Mouse (Mus musculus): ENCODE measurements around the gene Crybg1. TPM values are rescaled to one million over a fixed set of nuclear protein-coding genes. Genes with fewer than 3 reads are reported as not detected.

Crybg1 gene
- polyA plus RNA-seq, 1 experiment from 2014 or later: 0.21 TPM

GRCm38 (mm10) chr10:43918696-43919608 is 229.7 kb downstream of the Crybg1 start:
- H3K4me1 ChIP-seq (replicated peaks; ENCODE audit: control insufficient read depth, insufficient read depth, low read length): no peaks in the 10 kb centered on the region
- DNase-seq (ENCODE audit: low spot score) (peak; percentile 91), ATAC-seq (ENCODE audit: low FRiP score) (no peak; the same call in 1 of the 2 replicates)
- no peak overlapping the region for H3K27ac ChIP-seq
- no peak overlapping the region for H3K4me3 ChIP-seq (replicated peaks; ENCODE audit: low read length)
- H3K9me3 ChIP-seq (ENCODE audit: control insufficient read depth, low read length): no peaks in the 10 kb centered on the region
- H3K36me3 ChIP-seq (replicated peaks; ENCODE audit: control insufficient read depth, insufficient read depth): 0 out of 2 replicates have a peak, but pooled peaks cover 6% of the 10 kb centered on the region
- no peak overlapping the region for H3K4me2 ChIP-seq (replicated peaks)
- no peaks in the 10 kb centered on the region for H3K27me3 ChIP-seq (ENCODE audit: control insufficient read depth, insufficient read depth, low read length)
- H3K9ac ChIP-seq: no peak overlapping the region
- WGBS: 44% methylated on average over 17 of the region's 17 CpGs

- no peak for ATAC-seq (ENCODE audit: low FRiP score)
- no peaks in the 10 kb centered on the region for H3K9me3 ChIP-seq (ENCODE audit: control insufficient read depth, low read length)
- no peaks in the 10 kb centered on the region for H3K27me3 ChIP-seq (ENCODE audit: control insufficient read depth, insufficient read depth, low read length)
- no peak overlapping the region for H3K4me2 ChIP-seq (replicated peaks)
- no peak overlapping the region for H3K4me3 ChIP-seq (replicated peaks; ENCODE audit: low read length)
- 89% methylated on average over 2 of the region's 2 CpGs for WGBS
- no peaks in the 10 kb centered on the region for H3K4me1 ChIP-seq (replicated peaks; ENCODE audit: control insufficient read depth, insufficient read depth, low read length)
- no peak overlapping the region for H3K27ac ChIP-seq
- no peak overlapping the region for H3K9ac ChIP-seq
- H3K36me3 ChIP-seq (replicated peaks; ENCODE audit: control insufficient read depth, insufficient read depth): no peaks in the 10 kb centered on the region
- DNase-seq (ENCODE audit: low spot score): no peak
These were observed 231.9 kb downstream of the Crybg1 start for GRCm38 (mm10) chr10:43916737-43917136.

GRCm38 (mm10) chr10:43916181-43916580 is 232.5 kb downstream of the Crybg1 start:
- H3K27me3 ChIP-seq (ENCODE audit: control insufficient read depth, insufficient read depth, low read length): no peaks in the 10 kb centered on the region
- H3K4me2 ChIP-seq (replicated peaks): no peak overlapping the region
- H3K4me1 ChIP-seq (replicated peaks; ENCODE audit: control insufficient read depth, insufficient read depth, low read length): no peaks in the 10 kb centered on the region
- no peak for ATAC-seq (ENCODE audit: low FRiP score)
- H3K4me3 ChIP-seq (replicated peaks; ENCODE audit: low read length): no peak overlapping the region
- H3K9me3 ChIP-seq (ENCODE audit: control insufficient read depth, low read length): no peaks in the 10 kb centered on the region
- no peak for DNase-seq (ENCODE audit: low spot score)
- no peaks in the 10 kb centered on the region for H3K36me3 ChIP-seq (replicated peaks; ENCODE audit: control insufficient read depth, insufficient read depth)
- no peak overlapping the region for H3K9ac ChIP-seq
- H3K27ac ChIP-seq: no peak overlapping the region
- WGBS: 80% methylated on average over 12 of the region's 12 CpGs

- no peak overlapping the region for H3K27ac ChIP-seq
These were observed 236.4 kb downstream of the Crybg1 start for GRCm38 (mm10) chr10:43912236-43912635.

GRCm38 (mm10) chr10:43910873-43911142 is 237.8 kb downstream of the Crybg1 start:
- H3K27me3 ChIP-seq (ENCODE audit: control insufficient read depth, insufficient read depth, low read length): no peaks in the 10 kb centered on the region
- H3K4me1 ChIP-seq (replicated peaks; ENCODE audit: control insufficient read depth, insufficient read depth, low read length): no peaks in the 10 kb centered on the region
- no peaks in the 10 kb centered on the region for H3K36me3 ChIP-seq (replicated peaks; ENCODE audit: control insufficient read depth, insufficient read depth)
- H3K9me3 ChIP-seq (ENCODE audit: control insufficient read depth, low read length): no peaks in the 10 kb centered on the region
- no peak overlapping the region for H3K4me3 ChIP-seq (replicated peaks; ENCODE audit: low read length)
- H3K9ac ChIP-seq: no peak overlapping the region
- 95% methylated on average over 8 of the region's 8 CpGs for WGBS
- H3K27ac ChIP-seq: no peak overlapping the region
- no peak for DNase-seq (ENCODE audit: low spot score)
- no peak overlapping the region for H3K4me2 ChIP-seq (replicated peaks)
- no peak for ATAC-seq (ENCODE audit: low FRiP score)

More at GRCm38 (mm10) chr10:43912236-43912635, 236.4 kb downstream of the Crybg1 start:
- Histone ChIP-seq H3K9ac (no peak overlapping the region), H3K4me2 (replicated peaks) (no peak overlapping the region), H3K4me3 (replicated peaks; ENCODE audit: low read length) (no peak overlapping the region), H3K4me1 (replicated peaks; ENCODE audit: control insufficient read depth, insufficient read depth, low read length) (no peaks in the 10 kb centered on the region), H3K27me3 (ENCODE audit: control insufficient read depth, insufficient read depth, low read length) (no peaks in the 10 kb centered on the region), H3K9me3 (ENCODE audit: control insufficient read depth, low read length) (no peaks in the 10 kb centered on the region), H3K36me3 (replicated peaks; ENCODE audit: control insufficient read depth, insufficient read depth) (no peaks in the 10 kb centered on the region)
- ATAC-seq (ENCODE audit: low FRiP score) (no peak), DNase-seq (ENCODE audit: low spot score) (no peak)
- 92% methylated on average over 3 of the region's 3 CpGs for WGBS

GRCm38 (mm10) chr10:43910032-43910872 is 238.4 kb downstream of the Crybg1 start:
- H3K4me3 ChIP-seq (replicated peaks; ENCODE audit: low read length): no peak overlapping the region
- no peaks in the 10 kb centered on the region for H3K4me1 ChIP-seq (replicated peaks; ENCODE audit: control insufficient read depth, insufficient read depth, low read length)
- H3K4me2 ChIP-seq (replicated peaks): no peak overlapping the region
- no peak for DNase-seq (ENCODE audit: low spot score)
- ATAC-seq (ENCODE audit: low FRiP score): no peak
- H3K9me3 ChIP-seq (ENCODE audit: control insufficient read depth, low read length): no peaks in the 10 kb centered on the region
- WGBS: 88% methylated on average over 12 of the region's 12 CpGs
- H3K36me3 ChIP-seq (replicated peaks; ENCODE audit: control insufficient read depth, insufficient read depth): no peaks in the 10 kb centered on the region
- no peaks in the 10 kb centered on the region for H3K27me3 ChIP-seq (ENCODE audit: control insufficient read depth, insufficient read depth, low read length)
- no peak overlapping the region for H3K27ac ChIP-seq
- no peak overlapping the region for H3K9ac ChIP-seq

- DNase-seq (ENCODE audit: low spot score): no peak
- no peak overlapping the region for H3K4me3 ChIP-seq (replicated peaks; ENCODE audit: low read length)
- no peaks in the 10 kb centered on the region for H3K9me3 ChIP-seq (ENCODE audit: control insufficient read depth, low read length)
- H3K4me1 ChIP-seq (replicated peaks; ENCODE audit: control insufficient read depth, insufficient read depth, low read length): peaks cover 15% of the 10 kb centered on the region
- no peaks in the 10 kb centered on the region for H3K27me3 ChIP-seq (ENCODE audit: control insufficient read depth, insufficient read depth, low read length)
- no peaks in the 10 kb centered on the region for H3K36me3 ChIP-seq (replicated peaks; ENCODE audit: control insufficient read depth, insufficient read depth)
- WGBS: 97% methylated on average over 1 of the region's 1 CpGs
- H3K4me2 ChIP-seq (replicated peaks): no peak overlapping the region
- H3K9ac ChIP-seq: no peak overlapping the region
- ATAC-seq (ENCODE audit: low FRiP score): no peak
- no peak overlapping the region for H3K27ac ChIP-seq
These were observed 244.1 kb downstream of the Crybg1 start for GRCm38 (mm10) chr10:43904569-43904968.

GRCm38 (mm10) chr10:43901578-43902194 is 247.0 kb downstream of the Crybg1 start, which contains the start of the genes Qrsl1 and Rtn4ip1:
TSS of gene Qrsl1 (minus strand) at chr10:43901745.
TSS of gene Rtn4ip1 (plus strand) at chr10:43901807.
- no peaks in the 10 kb centered on the region for H3K36me3 ChIP-seq (replicated peaks; ENCODE audit: control insufficient read depth, insufficient read depth)
- no peaks in the 10 kb centered on the region for H3K27me3 ChIP-seq (ENCODE audit: control insufficient read depth, insufficient read depth, low read length)
- H3K4me3 ChIP-seq (replicated peaks; ENCODE audit: low read length): peak within 1 kb of the TSS; percentile 75
- H3K9me3 ChIP-seq (ENCODE audit: control insufficient read depth, low read length): no peaks in the 10 kb centered on the region
- peak within 1 kb of the TSS; percentile 74 for H3K9ac ChIP-seq
- under 1% methylated on average over 40 of the region's 40 CpGs for WGBS
- peak; percentile 97 for ATAC-seq (ENCODE audit: low FRiP score)
- peaks cover 15% of the 10 kb centered on the region for H3K4me1 ChIP-seq (replicated peaks; ENCODE audit: control insufficient read depth, insufficient read depth, low read length)
- H3K27ac ChIP-seq: peak within 1 kb of the TSS; percentile 73
- peak; percentile 96 for DNase-seq (ENCODE audit: low spot score)
- H3K4me2 ChIP-seq (replicated peaks): peak within 1 kb of the TSS; percentile 80
